Mouse (Mus musculus): ENCODE results near the gene Gm12216.

- no peak for TF ChIP-seq GATA1 (IDR thresholded peaks at IDR 0.05; ENCODE audit: low read length)
- no peak for TF ChIP-seq TAL1 (IDR thresholded peaks at IDR 0.05; ENCODE audit: low read length)
These were observed 97.8 kb downstream of the Gm12216 start for GRCm38 (mm10) chr11:53761284-53761683.

All from erythroblast, embryonic 14.5 days (primary cell).